Mouse (Mus musculus): ENCODE data around the gene Thegl.
"Not testable (repeated sequence)": the region's sequence is repeated elsewhere in the genome, so short reads cannot be mapped to it uniquely, and the experiment has no call there.

Gene Thegl

DNA sequence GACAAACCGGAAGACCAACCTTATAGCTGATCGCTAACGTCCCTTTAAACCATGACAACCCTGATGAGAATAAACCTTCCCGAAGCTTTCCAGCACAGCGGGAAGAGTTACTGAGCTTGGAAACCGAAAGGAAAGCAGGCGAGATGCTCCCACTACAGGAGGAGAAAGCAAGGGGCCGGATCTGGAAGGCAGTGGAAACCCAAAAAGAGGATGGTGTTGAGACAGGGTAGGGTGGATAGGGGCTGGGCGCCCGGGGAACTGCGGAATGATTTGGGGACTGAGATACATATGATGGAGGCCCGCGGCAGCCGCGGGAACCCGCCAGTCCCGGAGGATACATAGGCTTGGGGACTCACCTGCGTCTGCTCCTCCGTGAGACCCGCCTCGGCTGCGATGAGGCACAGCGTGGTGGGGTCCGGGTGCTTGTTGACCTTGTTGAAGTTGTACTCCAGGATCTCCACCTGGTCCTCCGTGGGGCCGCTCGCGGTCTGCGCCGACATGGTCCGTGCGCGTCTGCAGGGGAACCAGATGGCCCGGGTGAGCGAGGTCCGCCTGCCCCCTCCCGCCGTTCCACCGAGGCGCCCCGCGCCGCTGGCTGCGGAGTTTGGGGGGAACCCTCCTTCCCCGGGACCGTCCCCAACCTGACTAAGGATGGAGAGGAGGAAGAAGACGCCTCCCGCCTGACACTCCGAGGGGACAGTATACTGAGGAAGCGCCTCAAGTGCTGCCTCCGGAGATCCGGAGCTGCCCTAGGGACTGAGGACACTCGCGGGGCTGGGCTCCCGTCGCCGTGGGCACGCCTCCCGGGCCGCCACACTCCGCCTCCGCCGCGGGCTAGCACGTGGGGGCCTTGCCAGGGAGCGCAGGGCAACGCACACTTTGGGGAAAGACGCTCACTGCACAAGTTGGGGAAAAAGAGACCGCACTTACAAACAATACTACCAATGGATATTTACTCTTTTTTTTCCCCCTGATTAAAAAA is 79.0 kb downstream of the Thegl start:
- peak; percentile 85 for DNase-seq (ENCODE audit: inconsistent ontology term)

- not testable (repeated sequence) for DNase-seq (ENCODE audit: inconsistent ontology term)
Measured at GRCm38 (mm10) chr5:77096194-77096593, 80.4 kb downstream of the Thegl start.

DNA sequence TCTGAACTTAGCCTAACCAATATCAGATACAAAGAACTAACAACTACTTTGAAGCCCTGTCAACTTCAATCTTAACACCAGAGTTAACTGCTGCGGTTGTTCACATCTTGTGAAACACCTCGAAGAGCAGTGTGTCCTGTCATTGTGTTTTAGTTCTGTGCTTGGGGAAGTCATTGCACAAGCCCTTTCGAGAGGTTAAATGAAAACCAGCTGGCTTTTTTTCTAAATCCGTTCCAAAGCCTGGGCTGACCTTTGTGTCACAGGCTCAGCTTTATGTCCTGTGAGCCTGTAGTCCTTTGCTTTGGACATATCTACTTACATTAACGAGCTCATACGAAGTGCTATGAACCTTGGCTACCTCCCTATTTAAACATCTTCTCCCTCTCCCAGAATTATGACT is 81.9 kb downstream of the Thegl start:
- DNase-seq (ENCODE audit: inconsistent ontology term) = no peak

GRCm38 (mm10) chr5:77098874-77099273 is 83.1 kb downstream of the Thegl start:
- no peak for DNase-seq (ENCODE audit: inconsistent ontology term)

GRCm38 (mm10) chr5:77099317-77099996 is 83.6 kb downstream of the Thegl start:
- no peak for DNase-seq (ENCODE audit: inconsistent ontology term)

DNA sequence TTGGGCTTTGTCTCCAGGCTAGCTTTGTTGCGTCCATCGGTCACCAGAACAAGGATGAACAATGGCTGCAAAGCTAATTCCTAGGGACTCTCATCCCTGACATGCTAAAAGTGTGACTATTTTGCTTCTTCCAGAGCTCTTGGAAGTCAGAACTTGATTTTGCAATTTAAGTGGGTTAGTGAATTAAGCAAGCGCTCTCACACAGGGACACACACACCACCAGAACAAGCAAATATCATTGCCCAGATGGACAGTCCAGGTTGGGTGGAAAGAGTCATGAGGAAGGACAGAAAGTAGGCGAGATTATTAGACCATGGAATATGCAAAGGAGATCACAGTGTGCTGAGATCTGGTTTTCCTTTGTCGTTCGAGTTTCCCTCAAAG is 84.2 kb downstream of the Thegl start:
- no peak for DNase-seq (ENCODE audit: inconsistent ontology term)

- DNase-seq (ENCODE audit: inconsistent ontology term) = no peak
Measured at GRCm38 (mm10) chr5:77100691-77101090, 84.9 kb downstream of the Thegl start.

DNA sequence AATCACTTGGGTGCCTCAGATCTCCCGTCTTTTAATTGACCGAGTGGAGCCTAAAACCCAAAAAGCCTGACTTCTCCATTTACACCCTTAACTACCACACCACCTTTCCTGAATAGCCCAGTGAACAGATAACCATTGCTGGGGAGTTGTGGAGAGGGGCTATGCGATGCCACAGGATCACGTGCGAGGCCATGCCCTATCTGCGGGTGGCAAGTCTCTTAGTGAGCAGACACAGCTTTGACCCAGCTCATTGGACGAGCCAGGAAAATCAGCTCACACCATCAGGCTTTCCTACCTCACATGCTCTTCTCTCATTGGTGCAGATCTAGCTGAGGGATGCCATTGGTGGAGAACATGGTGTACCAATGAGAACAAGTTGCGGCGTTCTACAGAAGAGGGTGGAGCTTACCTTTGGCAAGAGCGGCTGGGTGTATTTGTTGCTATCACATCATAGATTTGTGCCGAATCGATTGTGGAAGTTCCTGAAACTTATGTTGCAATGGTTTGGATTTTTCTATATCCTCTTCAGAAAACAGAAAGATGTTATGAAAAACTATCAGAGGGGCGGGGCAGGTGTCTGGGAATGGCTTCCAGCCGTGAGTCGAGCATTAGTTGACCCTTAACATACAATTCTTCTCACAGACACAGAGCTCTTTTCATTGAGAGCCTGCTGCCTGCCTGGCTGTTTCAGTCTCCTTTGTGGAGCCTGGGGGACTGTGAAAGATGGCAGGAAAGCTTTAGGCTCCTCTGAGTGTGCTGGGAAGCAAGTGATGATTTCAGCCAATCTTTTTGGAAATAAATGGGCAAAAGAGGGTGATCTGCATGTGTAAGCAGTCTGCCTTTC is 86.9 kb downstream of the Thegl start:
- no peak for DNase-seq (ENCODE audit: inconsistent ontology term)

DNA sequence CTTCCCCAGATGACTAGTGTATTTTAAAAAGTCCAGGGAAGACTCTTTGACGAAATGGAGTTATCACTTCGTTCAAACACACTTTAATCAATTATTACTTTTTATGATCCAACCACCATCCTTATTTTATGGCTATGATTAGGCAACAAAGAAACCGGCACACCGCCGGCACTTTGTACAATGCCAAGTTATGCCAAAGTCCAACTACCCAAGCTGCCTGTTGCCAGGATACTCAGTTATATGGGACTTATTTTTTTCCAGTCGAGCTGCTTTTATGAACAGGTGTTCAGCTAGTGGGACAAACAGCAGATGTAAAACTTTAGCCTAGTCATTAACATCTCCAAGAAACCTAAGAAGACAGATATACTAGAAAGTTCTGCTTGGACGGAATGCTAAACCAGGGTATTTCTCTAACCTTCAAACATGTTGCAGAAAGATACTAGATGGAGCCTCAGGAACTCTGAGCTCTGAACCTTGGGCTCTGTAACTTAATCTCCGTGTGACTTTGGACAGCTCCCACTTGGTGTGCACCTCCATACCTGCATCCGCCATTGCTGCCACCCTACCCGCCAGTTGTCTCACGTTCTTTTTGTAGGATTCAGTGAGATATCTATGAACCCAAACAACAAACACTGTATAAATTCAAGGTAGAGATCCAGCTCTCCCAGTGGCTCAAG is 91.5 kb downstream of the Thegl start:
- DNase-seq (ENCODE audit: inconsistent ontology term) = no peak

DNA sequence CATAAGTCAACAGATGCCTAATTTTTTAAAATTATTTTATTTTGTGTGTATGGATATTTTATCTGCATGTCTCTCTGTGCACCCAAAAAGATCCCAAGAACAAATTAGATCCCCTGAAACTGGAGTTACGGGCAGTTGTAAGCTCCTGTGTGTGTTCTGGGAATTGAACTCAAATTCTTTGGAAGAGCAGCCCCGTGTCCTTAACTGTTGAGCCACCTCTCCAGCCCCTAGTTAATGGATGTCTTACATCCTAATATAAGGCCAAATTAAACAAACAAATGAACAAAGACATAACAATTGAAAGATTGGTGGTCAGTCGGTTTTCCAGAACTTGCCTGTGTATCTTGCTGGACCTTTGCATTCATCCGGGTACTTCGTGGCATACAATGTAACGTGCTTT is 93.0 kb downstream of the Thegl start:
- DNase-seq (ENCODE audit: inconsistent ontology term) = no peak

- no peak for DNase-seq (ENCODE audit: inconsistent ontology term)
Measured at GRCm38 (mm10) chr5:77109814-77110213, 94.0 kb downstream of the Thegl start.

Data from Muller cell, postnatal 12 days (primary cell).